Mouse (Mus musculus) urinary bladder, postnatal 10 days (tissue): Measurements from ENCODE around the gene Gstz1.
"Not testable (repeated sequence)": the region's sequence is repeated elsewhere in the genome, so short reads cannot be mapped to it uniquely, and the experiment has no call there.

Experiments used
- DNase-seq: peaks from one replicate; pipeline ENCODE4 v3.0.0; 2022; ENCODE audit warnings: low spot score

The Gstz1 gene

DNA sequence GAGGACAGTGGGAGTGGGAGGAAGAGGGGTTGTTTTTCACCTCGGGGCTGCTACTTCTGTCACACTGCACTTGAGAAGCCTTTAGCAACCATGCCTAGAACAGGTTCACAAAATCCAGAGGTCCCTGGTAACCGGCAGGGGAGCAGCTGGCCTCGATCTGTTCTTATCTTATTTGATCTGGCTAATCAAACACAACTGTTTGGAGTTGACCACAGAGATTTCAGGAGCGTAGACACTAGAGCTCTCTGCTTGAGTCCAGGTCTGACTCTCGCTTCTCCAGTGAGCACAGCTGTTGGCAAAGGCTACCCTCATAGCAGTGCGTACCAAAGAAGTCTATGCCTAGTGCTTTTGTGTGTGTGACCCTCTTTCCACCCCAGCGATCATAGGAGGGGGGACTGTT is 11.1 kb downstream of the Gstz1 start:
- no peak for DNase-seq

DNA sequence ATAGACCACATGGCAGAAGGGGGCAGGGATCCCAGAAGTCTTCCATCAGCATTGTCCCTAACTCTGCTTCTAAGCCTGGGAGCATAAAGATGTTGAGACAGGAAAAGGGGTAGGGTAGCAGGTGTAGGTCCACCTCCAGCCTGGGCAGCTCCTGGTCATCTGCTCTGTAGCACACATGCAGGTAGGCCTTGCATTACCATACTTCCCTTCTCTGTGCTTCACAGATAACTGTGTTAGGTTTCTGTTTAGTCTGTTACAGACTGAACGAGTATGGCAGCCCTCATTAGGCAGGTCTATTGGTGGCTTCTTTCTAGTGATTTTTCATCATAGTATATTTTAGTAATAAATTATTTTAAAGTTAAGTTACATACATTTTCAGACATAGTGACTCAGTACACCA is 13.3 kb downstream of the Gstz1 start:
- no peak for DNase-seq

DNA sequence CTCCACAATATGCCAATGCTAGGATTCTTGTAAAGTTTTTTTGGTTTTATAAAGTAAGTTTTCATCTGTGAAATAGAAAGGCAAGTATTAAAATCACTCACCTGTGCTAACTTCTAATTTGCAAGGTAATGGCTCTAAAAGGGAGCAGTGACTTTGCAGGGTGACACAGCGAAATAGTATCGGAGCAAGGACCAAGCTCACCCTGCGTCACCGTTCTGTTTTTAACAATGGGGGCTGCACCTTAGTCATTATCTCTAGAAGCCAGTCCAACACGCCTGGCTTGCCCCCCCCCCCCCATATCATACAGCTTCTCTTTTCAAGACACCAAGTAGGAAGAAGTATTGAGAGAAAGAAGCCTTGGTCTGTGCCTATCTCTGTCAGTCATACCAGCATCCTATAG is 13.8 kb downstream of the Gstz1 start:
- no peak for DNase-seq

DNA sequence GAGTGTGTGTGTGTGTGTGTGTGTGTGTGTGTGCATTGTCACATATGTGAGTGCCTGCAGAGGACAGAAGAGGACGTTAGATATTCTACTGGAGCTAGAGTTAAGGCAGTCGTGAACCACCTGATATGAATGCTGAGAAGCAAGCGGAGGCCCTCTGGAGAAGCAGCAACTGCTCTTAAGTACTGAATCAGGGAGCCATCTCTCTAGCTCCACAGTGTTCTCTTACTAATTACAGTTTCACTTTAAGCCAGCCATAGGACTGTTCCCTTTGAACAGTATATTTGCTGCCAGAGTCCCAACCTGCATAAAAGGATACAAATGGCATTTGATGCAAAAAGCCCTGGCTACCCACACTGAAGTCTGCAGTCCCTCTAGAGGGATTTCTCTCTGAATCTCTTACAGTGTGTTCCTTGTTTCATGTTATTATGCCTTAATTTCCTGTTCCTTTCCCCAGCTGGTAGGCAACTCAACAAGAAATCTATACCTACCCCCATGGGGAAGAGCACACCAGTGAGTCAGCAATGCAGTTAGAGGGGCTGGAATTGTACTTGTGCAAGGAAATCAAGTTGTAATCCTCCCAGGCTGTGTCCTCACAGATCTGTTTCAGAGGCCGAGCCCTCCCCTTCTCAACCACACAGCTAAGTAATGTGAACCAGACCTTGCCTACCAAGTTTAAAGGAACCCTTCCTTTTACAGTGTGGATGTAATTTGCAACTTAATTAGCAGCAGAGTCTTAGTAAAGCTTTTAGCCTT is 28.4 kb downstream of the Gstz1 start:
- DNase-seq: no peak

DNA sequence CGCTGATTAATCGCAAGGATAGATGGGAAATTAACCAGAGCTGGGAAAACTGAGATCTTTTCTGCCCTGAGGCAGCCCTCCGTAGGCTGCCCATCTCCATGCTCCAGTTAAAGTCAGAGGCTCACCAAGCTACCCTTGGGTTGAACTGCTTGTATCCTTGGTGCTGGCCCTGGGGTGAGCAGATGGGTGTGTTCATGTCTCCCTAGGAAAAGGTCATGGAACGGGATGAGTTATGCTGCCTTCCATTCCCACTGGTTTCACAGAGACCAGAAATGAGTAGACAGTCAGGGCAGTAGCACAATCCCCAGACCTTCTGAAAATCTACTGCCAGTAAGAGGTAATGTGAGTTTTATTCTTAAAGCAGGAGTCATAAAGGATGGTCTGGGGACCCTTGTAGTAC is 30.7 kb downstream of the Gstz1 start:
- no peak for DNase-seq

DNA sequence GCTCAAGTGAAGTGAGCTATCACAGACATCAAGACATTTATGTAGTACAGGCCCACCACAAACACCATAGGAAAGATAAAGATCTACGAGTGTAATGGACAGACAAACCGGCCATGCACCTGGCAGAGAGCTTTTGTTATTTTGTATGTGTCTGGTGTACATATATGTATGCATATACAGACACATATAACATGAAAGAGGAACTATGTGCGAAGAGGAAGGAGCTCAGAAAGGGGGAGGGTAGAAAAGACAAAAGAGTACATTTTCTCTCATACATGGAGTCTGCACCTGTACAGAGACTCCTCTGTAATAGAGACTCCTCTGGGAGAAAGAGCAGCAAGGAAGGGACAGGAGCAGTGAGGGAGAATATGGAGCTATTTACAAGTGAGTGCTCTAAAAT is 46.0 kb downstream of the Gstz1 start:
- DNase-seq: no peak

DNA sequence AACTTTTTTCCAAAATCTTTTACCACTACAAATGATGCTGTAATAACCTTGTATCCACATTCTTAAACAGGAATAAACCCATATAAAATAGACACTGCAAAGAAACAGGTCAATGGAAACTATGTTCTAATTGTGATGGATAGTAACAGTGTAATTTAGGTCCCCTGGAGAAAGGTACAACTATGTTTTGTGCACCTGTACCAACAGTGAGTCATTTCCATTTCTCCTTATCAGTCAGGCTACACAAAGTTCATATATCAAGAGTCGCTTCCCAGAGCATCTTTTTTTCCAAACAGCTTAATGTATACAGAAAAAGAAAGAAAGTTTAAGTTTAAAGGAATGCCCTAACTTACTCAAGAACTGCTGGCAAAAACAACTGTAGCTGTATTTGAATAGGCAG is 48.1 kb downstream of the Gstz1 start:
- DNase-seq: no peak

DNA sequence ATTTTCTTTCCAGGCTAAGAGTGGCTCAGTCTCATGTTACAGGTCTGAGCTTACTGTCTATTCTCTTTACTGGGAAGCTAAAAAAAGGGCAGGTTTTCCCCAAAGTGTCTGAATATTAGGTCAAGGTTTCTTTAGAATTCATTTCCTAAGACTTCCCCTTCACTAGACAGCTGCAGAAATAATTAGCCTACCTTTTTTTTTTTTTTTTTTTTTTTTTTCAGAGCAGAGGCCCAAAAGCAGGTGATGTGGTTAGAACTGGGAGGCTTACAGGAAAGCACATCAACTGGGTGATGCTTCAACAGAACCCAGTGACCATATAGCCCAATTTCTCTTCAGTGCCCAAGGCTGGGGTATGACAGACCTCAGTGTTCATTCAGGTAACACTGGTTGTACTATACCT is 49.3 kb downstream of the Gstz1 start:
- DNase-seq: no peak

DNA sequence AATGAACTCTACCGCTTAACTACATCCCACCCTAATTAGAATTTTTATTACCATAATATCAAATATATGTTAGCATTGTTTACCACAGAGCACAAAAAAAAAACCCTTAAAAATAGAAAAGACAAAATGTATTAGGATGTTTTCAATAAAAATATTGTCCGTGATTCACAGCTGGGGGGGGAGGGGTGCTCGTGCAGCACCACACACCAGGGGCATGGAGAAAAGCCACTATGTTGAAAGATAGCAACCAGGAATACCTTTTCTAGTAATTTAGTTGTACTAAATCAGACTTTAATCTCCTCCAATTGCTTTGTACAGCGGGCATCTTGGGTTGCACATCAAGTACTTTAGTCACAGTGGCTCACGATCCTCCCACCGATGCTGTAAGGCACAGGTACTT is 51.8 kb downstream of the Gstz1 start:
- DNase-seq: no peak

DNA sequence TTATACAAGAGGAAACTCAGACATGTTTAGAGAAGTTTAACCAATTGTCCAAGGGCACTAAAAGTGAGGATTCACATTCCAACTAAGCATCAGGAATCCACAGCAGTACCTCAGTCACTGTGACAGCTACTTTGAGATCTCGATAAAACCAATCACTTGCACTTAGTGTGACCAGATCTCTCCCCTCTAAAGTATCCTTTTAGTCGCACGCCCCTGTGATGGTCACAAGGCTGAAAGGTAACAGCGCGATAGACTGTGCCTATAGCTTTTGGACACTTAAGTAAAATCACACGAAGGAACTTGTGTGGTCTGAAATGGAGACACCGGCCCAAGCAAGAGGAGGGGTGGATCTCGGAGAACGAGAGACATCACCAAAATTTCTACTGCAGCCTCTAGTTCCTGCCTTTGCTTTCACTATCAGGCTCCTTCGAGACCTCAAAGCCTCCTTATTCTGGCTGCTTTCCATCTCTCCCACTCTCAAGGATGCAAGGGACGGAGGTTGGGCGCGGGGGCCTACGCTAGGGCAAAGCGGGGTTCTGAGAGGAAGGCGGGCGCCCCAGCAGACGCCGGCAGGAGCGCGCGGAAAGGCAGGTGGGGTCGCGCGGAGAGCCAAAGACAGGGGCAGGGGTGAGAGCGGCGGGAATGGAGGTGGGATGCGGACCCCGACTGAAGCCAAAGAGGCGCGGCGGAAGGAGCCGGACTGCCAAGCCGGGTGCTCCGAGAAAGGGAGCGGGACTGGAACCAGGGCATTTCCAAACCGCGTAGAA is 52.4 kb downstream of the Gstz1 start, which contains the start of gene Samd15:
Gene Samd15 (plus strand): TSS at position 518 of the 767 bp plus-strand sequence.
- no peak for DNase-seq

DNA sequence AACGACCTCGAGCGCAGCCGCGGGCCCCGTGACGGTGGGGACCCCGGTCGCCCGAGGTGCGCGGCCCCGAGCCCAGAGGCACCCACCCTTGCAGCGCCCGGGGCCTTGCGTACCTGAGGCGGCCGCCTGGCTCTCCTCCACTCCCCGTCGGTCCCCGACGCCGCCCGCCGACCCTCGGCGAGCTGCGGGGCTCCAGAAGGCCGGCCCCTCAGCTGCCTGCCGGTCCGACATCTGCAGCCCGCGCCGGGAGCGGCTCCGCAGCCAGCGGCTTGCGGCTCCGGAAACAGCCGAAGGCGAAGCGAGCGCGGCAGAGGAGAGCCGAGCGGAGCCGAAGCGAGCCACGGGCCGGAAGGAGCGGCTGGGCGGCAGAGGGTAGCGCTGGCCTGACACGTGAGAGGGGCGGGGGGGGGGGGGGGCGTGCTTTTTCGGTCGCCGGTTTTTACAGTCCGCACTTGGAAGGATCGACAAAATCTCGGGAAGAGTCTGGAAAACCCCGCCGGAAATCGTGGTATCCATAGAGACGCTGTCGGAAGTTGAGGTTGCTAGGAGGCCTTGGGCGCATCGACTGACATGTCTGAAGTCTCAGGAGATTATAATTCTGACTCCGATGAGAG is 53.1 kb downstream of the Gstz1 start, which contains the start of gene Tmed8:
Gene Tmed8 (minus strand): TSS at position 482 of the 614 bp plus-strand sequence.
- DNase-seq: peak; percentile 25

DNA sequence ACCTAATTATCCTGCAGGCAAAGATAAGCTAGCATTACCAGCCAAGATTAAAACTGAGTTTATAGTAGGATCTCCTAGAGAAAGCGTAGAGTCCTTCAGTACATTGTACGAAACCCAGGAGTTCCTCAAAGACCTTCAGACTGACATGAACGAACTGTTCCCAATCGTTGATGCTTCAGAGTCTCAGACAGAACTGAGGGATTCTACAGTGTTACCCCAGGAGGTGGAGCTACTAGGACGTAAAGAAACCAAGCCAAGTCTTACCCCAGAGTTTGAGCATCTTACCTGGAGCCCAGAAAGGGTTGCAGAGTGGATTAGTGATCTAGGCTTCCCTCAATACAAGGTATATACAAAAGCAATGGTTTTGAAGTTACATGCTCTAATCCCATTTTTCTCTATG is 54.7 kb downstream of the Gstz1 start:
- DNase-seq: no peak

DNA sequence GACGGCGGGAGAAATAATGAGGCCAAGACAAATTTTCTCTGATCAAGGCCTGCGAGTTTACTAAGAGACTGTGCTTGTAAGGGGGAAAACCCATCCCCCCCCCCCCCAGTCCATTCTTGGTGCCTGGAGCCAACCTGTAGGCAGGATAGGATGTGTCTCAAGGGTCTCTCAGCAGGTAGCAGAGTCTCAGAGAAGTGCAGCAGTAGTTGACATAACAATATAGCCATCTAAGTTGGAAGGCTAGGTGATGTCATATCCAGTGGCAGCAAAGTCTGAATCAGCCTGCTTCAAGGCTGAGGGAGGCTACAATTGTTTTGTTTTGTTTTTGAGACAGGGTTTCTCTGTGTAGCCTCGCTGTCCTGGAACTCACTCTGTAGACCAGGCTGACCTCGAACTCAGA is 58.8 kb downstream of the Gstz1 start:
- not testable (repeated sequence) for DNase-seq

DNA sequence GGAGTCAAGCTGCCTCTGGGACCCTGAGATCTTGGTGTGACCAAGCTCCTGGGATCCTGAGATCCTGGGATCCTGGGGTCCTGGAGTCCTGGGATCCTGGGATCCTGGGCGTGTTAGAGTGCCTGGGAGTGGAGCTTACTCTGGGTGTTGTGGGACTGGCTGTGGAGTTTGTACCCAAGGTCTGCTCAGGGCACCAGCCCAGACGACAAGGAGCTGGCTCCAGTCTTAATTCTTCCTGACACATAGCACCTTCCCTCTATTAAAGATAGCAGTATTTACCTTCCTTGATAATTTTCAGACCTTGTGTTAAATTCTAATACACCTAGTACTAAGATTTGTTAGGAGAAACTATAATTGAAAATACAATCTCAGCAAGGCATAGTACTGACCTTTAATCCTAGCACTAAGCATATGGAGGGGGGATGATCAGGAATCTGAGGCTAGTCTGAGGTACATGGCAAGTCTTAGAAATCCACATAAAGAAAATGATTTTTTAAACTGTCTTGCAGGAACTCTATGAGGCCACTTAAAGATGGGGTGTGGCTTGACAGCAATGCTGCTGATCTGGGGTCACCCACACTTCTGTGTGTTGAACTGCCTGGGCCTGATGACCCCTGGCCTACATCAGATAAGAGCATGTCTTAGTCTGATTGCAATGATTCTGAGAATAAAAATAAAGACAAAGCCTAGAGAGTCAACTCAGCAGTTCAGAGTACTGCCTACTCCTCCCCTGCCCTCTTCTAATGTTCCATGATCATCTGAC is 66.1 kb downstream of the Gstz1 start:
- DNase-seq: no peak
